Mouse (Mus musculus) liver, embryonic 14.5 days (tissue): ENCODE data around the gene Nelfb.

ENCODE experiments used
- CTCF ChIP-seq: IDR thresholded peaks from 2 replicates; pipeline ENCODE4 v1.5.1; 2016; ENCODE audit warnings: antibody characterized with exemption, low read depth, control low read depth
- EP300 ChIP-seq: IDR thresholded peaks from 2 replicates; pipeline ENCODE4 v1.6.1; 2016; ENCODE audit warnings: antibody characterized with exemption, low read depth

- TF ChIP-seq EP300 = no peak
- no peak for TF ChIP-seq CTCF
Observed at GRCm38 (mm10) chr2:25237522-25237921, 26.2 kb upstream of the Nelfb start.
